Mouse (Mus musculus) embryonic fibroblast, embryonic 13.5 days (primary cell): ENCODE results near the gene Itga8.

Experiments used
- CTCF ChIP-seq: IDR thresholded peaks from 2 replicates; pipeline ENCODE4 v1.5.1; 2011; ENCODE audit warnings: mild to moderate bottlenecking, control low read depth, low read length, moderate library complexity, borderline replicate concordance; ENCODE audit not compliant: insufficient read depth
- POLR2A ChIP-seq: IDR thresholded peaks from 2 replicates; pipeline ENCODE4 v1.6.1; 2011; ENCODE audit warnings: low read depth, mild to moderate bottlenecking, control low read depth, low read length, moderate library complexity

- TF ChIP-seq POLR2A (no peak), CTCF (no peak)
These were observed 147.0 kb downstream of the Itga8 start for GRCm38 (mm10) chr2:12154676-12155075.
